In genomic region chr4:99653608-99654221, GRCm38 (mm10) we compare ENCODE assay signal across 11 mouse cellular contexts. TPM values are rescaled to one million over a fixed set of nuclear protein-coding genes. Genes with fewer than 3 reads are reported as not detected.
DNase-seq lines count a peak whose midpoint lies in the region; ATAC-seq lines count a peak whose summit lies in the region.
"Had no signal": no experiment of that assay in that cellular context is flagged by ENCODE, and none has a peak within 500 bp of the region (broad histone marks: within the 10 kb centered on the region; RNA-seq: fewer than 3 reads in every experiment).

No protein-coding gene starts in this region.

- 0 out of 2 replicates have a peak overlapping the region, but pooled peaks have one; percentile 8 for H3K4me2 ChIP-seq in forebrain, embryonic 11.5 days (ENCODE audit: low read depth, low read length, severe bottlenecking)
- no peak overlapping the region for H3K4me2 ChIP-seq in forebrain, embryonic 15.5 days (replicated peaks)
- peak overlapping the region; percentile 37 for H3K4me2 ChIP-seq in hindbrain, embryonic 14.5 days (replicated peaks)
- H3K4me2 ChIP-seq in stomach, embryonic 15.5 days, result no peak overlapping the region

- H3K4me3 ChIP-seq in forebrain, embryonic 11.5 days (ENCODE audit: low read depth, low read length), result no peak overlapping the region
- no peak overlapping the region for H3K4me3 ChIP-seq in forebrain, embryonic 15.5 days
- peak overlapping the region; percentile 34 for H3K4me3 ChIP-seq in megakaryocyte, embryonic 14.5 days (replicated peaks)
- H3K4me3 ChIP-seq in hindbrain, embryonic 14.5 days (replicated peaks; ENCODE audit: low read length), result peak overlapping the region; percentile 13
- peak overlapping the region; percentile 11; the same call in 1 of the 2 replicates for H3K4me3 ChIP-seq in stomach, embryonic 15.5 days (replicated peaks)

- peak; percentile 62 for DNase-seq in forebrain, embryonic 11.5 days (ENCODE audit: low spot score)
- no peak for DNase-seq in hindbrain, embryonic 14.5 days (ENCODE audit: low spot score)
- DNase-seq in layer of hippocampus, adult 11-12 months (ENCODE audit: low spot score), result no peak
- no peak for DNase-seq in urinary bladder, postnatal 25 days (ENCODE audit: low spot score)
- DNase-seq: thymus, postnatal 36 days had no signal

- no peak for ATAC-seq in forebrain, embryonic 11.5 days (replicated peaks; ENCODE audit: low FRiP score)
- no peak for ATAC-seq in forebrain, embryonic 15.5 days (replicated peaks)
- no peak for ATAC-seq in megakaryocyte, adult 5-6 weeks (ENCODE audit: poor library complexity, severe bottlenecking)
- ATAC-seq in hindbrain, embryonic 14.5 days (ENCODE audit: low FRiP score), result no peak
- ATAC-seq in stomach, embryonic 15.5 days (ENCODE audit: insufficient read depth, low FRiP score, low read depth), result no peak
- ATAC-seq: CD4-positive, CD25-positive, alpha-beta regulatory T cell, adult 4 months had no signal

- peaks cover 13% of the 10 kb centered on the region for H3K4me1 ChIP-seq in forebrain, embryonic 11.5 days (replicated peaks; ENCODE audit: control insufficient read depth, insufficient read depth, low read length)
- H3K4me1 ChIP-seq in forebrain, embryonic 15.5 days, result peaks cover 32% of the 10 kb centered on the region
- H3K4me1 ChIP-seq in megakaryocyte, embryonic 14.5 days, result peaks cover 55% of the 10 kb centered on the region
- peaks cover 11% of the 10 kb centered on the region; the same call in 1 of the 2 replicates for H3K4me1 ChIP-seq in hindbrain, embryonic 14.5 days (replicated peaks; ENCODE audit: control insufficient read depth, insufficient read depth, low read length)
- peaks cover 28% of the 10 kb centered on the region for H3K4me1 ChIP-seq in stomach, embryonic 15.5 days

- H3K27ac ChIP-seq in forebrain, embryonic 11.5 days (ENCODE audit: low read depth, low read length), result no peak overlapping the region
- no peak overlapping the region for H3K27ac ChIP-seq in forebrain, embryonic 15.5 days (replicated peaks)
- peak overlapping the region; percentile 51 for H3K27ac ChIP-seq in hindbrain, embryonic 14.5 days
- no peak overlapping the region for H3K27ac ChIP-seq in stomach, embryonic 15.5 days

- under 1% methylated on average over 36 of the region's 36 CpGs for WGBS in forebrain, embryonic 11.5 days
- WGBS in forebrain, embryonic 15.5 days, result under 1% methylated on average over 36 of the region's 36 CpGs
- WGBS in hindbrain, embryonic 14.5 days, result under 1% methylated on average over 36 of the region's 36 CpGs
- under 1% methylated on average over 36 of the region's 36 CpGs for WGBS in stomach, embryonic 15.5 days

- H3K9me3 ChIP-seq in forebrain, embryonic 11.5 days (ENCODE audit: control insufficient read depth, low read length), result no peaks in the 10 kb centered on the region
- H3K9me3 ChIP-seq in forebrain, embryonic 15.5 days, result no peaks in the 10 kb centered on the region
- peaks cover 35% of the 10 kb centered on the region for H3K9me3 ChIP-seq in megakaryocyte, embryonic 14.5 days
- no peaks in the 10 kb centered on the region for H3K9me3 ChIP-seq in hindbrain, embryonic 14.5 days (ENCODE audit: control insufficient read depth, low read length)
- no peaks in the 10 kb centered on the region for H3K9me3 ChIP-seq in stomach, embryonic 15.5 days

- no peaks in the 10 kb centered on the region for H3K36me3 ChIP-seq in forebrain, embryonic 11.5 days (ENCODE audit: control insufficient read depth, insufficient read depth, low read length)
- H3K36me3 ChIP-seq in forebrain, embryonic 15.5 days, result no peaks in the 10 kb centered on the region
- no peaks in the 10 kb centered on the region for H3K36me3 ChIP-seq in megakaryocyte, embryonic 14.5 days (replicated peaks; ENCODE audit: low read length)
- no peaks in the 10 kb centered on the region for H3K36me3 ChIP-seq in hindbrain, embryonic 14.5 days (replicated peaks; ENCODE audit: control insufficient read depth, insufficient read depth)
- H3K36me3 ChIP-seq in stomach, embryonic 15.5 days, result no peaks in the 10 kb centered on the region

- no peak overlapping the region for H3K9ac ChIP-seq in forebrain, embryonic 11.5 days (ENCODE audit: low read length)
- H3K9ac ChIP-seq in forebrain, embryonic 15.5 days (replicated peaks), result no peak overlapping the region
- peak overlapping the region; percentile 9; the same call in 1 of the 2 replicates for H3K9ac ChIP-seq in hindbrain, embryonic 14.5 days
- H3K9ac ChIP-seq in stomach, embryonic 15.5 days, result no peak overlapping the region

- H3K27me3 ChIP-seq in forebrain, embryonic 11.5 days (ENCODE audit: control insufficient read depth, insufficient read depth, low read length), result peaks cover 96% of the 10 kb centered on the region
- peaks cover 90% of the 10 kb centered on the region for H3K27me3 ChIP-seq in forebrain, embryonic 15.5 days
- peaks cover 97% of the 10 kb centered on the region for H3K27me3 ChIP-seq in megakaryocyte, embryonic 14.5 days (replicated peaks)
- H3K27me3 ChIP-seq in hindbrain, embryonic 14.5 days (ENCODE audit: control insufficient read depth, insufficient read depth, low read length), result peaks cover 87% of the 10 kb centered on the region
- peaks cover 95% of the 10 kb centered on the region for H3K27me3 ChIP-seq in stomach, embryonic 15.5 days (replicated peaks)

RNA-seq across cellular contexts. Expression of gene Foxd3, which starts 2.4 kb away (rescaled TPM):
- 0.08 TPM in 1 of 2 replicates, not detected in the other for polyA plus RNA-seq in forebrain, embryonic 11.5 days (2014; fragmentation: Nextera tagmentation; extraction: Ambion mirVana)
- polyA plus RNA-seq in forebrain, embryonic 15.5 days (2015; fragmentation: Nextera tagmentation; extraction: Ambion mirVana), result 0.11 TPM in 1 of 2 replicates, not detected in the other
- polyA plus RNA-seq in megakaryocyte, embryonic 14.5 days (2012; ENCODE audit: insufficient read depth, low replicate concordance), result not detected in 2 replicates
- total RNA-seq in megakaryocyte, adult 5-6 weeks (2015), result not detected in 2 replicates
- not detected in 2 replicates for total RNA-seq in megakaryocyte, adult 5-6 weeks (2017)
- 1.5 and 1.8 TPM in 2 replicates for polyA plus RNA-seq in hindbrain, embryonic 14.5 days (2014; fragmentation: Nextera tagmentation; extraction: Ambion mirVana)
- polyA plus RNA-seq in stomach, embryonic 15.5 days (2015; fragmentation: Nextera tagmentation; extraction: Ambion mirVana), result 1.4 TPM in 2 replicates
- total RNA-seq: liver, adult 2 months had no signal
- polyA plus RNA-seq: CD4-positive, CD25-positive, alpha-beta regulatory T cell, adult 4 months; liver, adult 2 months had no signal

Comparison
In these comparisons a context has a peak if more than half of its experiments do, and no peak if none do; other contexts are left out.
1. H3K4me2 ChIP-seq: peak in forebrain, embryonic 11.5 days (single experiment) and hindbrain, embryonic 14.5 days (single experiment); none in forebrain, embryonic 15.5 days (single experiment) and stomach, embryonic 15.5 days (single experiment).
2. H3K4me3 ChIP-seq: peak in megakaryocyte, embryonic 14.5 days (single experiment), hindbrain, embryonic 14.5 days (single experiment) and stomach, embryonic 15.5 days (single experiment); none in forebrain, embryonic 11.5 days (single experiment) and forebrain, embryonic 15.5 days (single experiment).